Mouse (Mus musculus): ENCODE data around the gene Pigb. TPM values are rescaled to one million over a fixed set of nuclear protein-coding genes. Genes with fewer than 3 reads are reported as not detected.

Gene Pigb
- total RNA-seq, 2 experiments from 2014 or later: 14.6 to 16.7 TPM

Small RNA genes within 50 kb of the gene (microRNA-seq; reads per million reads assigned to microRNA genes)
- 0 reads per million in 2 experiments for gene Gm27353

Other genes with a start within 250 kb of the Pigb start
- 1 to 10 TPM; 1.1 to 1.7 TPM for gene Prtg, start 233.5 kb downstream of the Pigb start, total RNA-seq (2021)
- 10 to 100 TPM; 14.5 to 14.6 TPM for gene Pygo1, start 114.7 kb downstream of the Pigb start, total RNA-seq (2021)
- 1 to 10 TPM in 1 of 2 experiments, under 1 TPM in 1; 0.62 to 1.4 TPM for gene Dyx1c1, start 81.6 kb downstream of the Pigb start, total RNA-seq (2021)
- gene Gm44503, start 81.5 kb downstream of the Pigb start, total RNA-seq (2021): under 1 TPM in 1 of 2 experiments, not detected in 1; 0.09 TPM
- gene Ccpg1os, start 55.0 kb downstream of the Pigb start, total RNA-seq (2021): 10 to 100 TPM in 1 of 2 experiments, 1 to 10 TPM in 1; 9.0 to 10.1 TPM
- gene Ccpg1, start 54.9 kb downstream of the Pigb start, total RNA-seq (2021): 100 to 1,000 TPM; 111 to 123 TPM
- gene Rab27a, start 4.5 kb upstream of the Pigb start, total RNA-seq (2021): 1 to 10 TPM; 4.9 to 8.1 TPM
- gene Khdc3, start 61.5 kb upstream of the Pigb start, total RNA-seq (2021): 1 to 10 TPM; 1.3 to 2.4 TPM
- not detected for gene Gm20509, start 62.1 kb upstream of the Pigb start, total RNA-seq (2021)
- gene Rsl24d1, start 73.0 kb upstream of the Pigb start, total RNA-seq (2021): 10 to 100 TPM; 55.7 to 62.4 TPM

All from left cerebral cortex, postnatal 25 days (tissue).